Mouse (Mus musculus): ENCODE results near the gene BC052040.

BC052040 gene

DNA sequence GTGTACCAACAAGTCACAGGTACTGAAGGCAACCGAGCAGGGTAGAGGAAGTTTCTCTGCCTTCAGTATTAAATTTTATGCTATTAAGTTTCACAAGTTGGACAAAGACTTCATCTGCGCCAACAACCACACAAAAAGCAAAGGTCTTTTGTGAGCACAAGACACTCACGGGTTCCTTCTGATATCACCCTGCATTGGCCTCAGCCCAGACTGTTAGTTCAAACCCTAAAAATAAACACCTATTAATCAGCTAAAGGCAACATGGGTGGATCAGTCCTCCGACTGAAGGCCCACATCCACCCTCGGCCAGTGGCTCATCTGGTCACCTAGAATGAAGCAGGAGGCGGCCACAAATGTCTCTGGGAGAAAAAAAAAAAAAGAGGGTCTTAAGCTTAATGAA, 176.2 kb downstream of the BC052040 start:
- DNase-seq (ENCODE audit: extremely low read depth, insufficient read length, low spot score): no peak

DNA sequence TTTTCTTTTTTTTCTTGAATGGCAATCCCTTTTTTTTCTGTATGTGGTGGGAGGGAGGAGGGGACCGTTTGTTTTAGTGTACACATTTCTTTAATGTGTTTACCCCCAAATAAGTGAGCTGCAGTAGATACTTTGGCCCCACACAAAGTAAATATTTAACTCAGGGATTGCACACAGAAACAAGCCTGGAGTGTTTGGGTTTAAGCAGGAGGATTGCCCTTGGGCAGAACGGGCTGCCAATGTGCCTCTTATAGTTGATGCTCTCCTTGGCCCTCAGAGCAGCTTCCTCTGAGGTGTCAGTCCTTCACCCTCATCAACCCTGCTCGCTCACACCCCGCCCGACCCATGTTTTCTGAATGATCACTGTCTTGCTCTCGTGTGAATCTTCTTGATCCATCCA, 177.0 kb downstream of the BC052040 start:
- no peak for DNase-seq (ENCODE audit: extremely low read depth, insufficient read length, low spot score)

GRCm38 (mm10) chr2:115764595-115765305, 183.2 kb downstream of the BC052040 start:
- DNase-seq (ENCODE audit: extremely low read depth, insufficient read length, low spot score): no peak

DNA sequence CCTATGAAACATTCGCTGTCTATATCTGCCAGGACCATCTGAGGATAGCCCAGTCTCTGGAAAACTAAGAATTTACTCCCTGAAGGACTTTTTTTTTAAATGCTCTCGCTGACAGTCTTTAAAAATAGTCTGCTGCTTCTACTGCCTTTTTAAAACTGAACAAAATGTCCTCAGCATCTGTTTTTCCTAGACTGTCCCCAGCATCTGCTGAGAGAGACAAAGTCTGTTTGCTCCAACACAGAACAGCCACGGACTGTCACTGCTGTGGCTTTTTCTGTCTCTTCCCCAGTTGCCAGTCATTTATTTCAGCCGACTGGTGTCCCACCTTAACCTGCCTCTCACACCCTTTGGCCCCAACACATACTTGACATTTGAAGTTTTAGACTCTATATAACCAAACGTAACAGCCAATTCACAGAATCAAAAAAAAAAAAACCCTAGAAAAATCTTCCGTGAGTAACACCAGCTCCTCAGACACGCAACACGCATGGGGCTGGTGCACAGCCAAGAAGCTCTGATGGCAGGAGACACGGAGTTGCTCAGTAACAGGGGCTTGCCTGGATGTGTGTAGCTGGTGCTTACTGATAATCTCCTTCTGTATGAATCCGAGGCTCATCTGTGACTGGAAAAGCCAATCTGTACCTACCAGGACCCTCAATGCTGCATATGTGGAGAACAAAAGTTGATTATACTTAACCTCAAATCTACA, 188.2 kb downstream of the BC052040 start:
- DNase-seq (ENCODE audit: extremely low read depth, insufficient read length, low spot score): no peak

DNA sequence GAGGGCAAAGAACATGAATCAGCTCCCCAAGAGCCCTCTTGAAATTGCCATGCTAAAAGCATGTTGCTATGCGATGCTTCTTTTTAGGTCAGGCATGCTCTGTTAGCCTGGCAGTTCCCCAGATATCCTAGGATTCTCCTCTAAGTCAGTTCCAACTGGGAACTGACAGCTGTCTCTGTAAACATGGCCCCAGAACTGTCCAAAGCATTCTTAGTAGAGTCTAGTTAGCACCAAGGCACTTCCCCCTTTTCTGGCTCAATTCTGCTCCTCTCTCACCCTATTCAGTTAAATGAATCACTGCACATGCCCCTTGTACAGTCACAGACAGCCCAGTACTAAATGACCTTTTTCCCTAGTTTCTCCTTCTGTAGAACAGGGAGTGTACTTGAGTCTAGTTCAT, 191.2 kb downstream of the BC052040 start:
- no peak for DNase-seq (ENCODE audit: extremely low read depth, insufficient read length, low spot score)

DNA sequence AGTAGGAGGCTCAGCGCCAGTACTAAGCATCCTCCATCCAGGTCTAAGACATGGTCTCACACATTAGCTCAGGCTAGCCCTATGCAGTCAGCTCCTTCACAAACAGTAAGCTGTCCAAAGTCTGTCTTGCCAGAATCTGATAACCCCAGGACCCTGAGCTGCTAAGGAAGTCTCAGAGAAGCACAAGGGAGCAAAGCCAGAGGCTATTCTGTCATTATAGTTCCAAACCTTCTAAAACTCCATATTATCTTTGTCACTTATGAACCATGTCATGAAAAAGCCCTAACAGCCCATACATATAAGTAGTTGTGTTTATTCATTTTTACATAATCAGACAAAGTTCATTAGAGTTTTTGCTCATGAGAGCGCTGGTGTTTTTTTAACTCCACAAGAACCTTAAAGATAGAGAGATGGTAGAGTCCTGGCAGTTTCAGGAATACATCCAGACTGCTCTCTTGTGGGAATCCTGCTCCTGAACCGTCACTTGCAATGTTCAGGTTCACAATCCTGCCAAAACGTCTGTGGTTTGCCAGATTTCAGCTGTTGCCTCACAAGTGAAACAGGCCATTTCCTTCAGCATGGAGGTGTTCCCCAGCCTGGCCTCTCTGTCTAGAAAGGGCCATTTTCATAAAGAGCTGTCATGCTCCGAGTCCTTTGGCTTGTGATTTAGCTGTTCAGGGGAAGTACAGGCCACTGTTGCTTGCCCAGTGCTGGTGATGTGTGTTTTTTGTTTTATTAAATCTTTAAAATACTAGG, 192.8 kb downstream of the BC052040 start:
- peak; percentile 13 for DNase-seq (ENCODE audit: extremely low read depth, insufficient read length, low spot score)

GRCm38 (mm10) chr2:115775488-115776217, 194.1 kb downstream of the BC052040 start:
- DNase-seq (ENCODE audit: extremely low read depth, insufficient read length, low spot score): no peak

GRCm38 (mm10) chr2:115776924-115777860, 195.7 kb downstream of the BC052040 start:
- no peak for DNase-seq (ENCODE audit: extremely low read depth, insufficient read length, low spot score)

DNA sequence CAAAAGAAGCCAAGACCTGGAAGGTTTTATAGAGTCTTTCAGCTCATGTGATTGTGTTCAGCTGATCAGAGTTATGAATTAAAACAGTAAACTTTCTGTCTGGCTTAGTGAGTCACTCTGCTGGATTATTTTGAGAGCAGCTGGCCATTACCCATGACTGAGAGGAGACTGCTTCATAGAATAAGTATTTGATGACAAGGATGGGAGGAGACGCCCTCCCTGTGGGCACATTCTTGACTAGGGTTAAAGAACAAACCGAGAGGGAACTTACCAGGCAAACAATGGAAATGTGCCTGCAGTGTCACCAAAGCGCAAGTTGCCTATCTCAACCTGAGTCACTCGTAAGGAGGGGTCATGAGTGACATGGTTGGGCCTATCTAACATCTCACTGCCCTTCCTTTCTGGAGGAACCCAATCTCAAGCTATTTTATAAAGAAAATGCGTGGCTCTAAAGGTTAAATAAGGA, 199.1 kb downstream of the BC052040 start:
- DNase-seq (ENCODE audit: extremely low read depth, insufficient read length, low spot score): peak; percentile 67

DNA sequence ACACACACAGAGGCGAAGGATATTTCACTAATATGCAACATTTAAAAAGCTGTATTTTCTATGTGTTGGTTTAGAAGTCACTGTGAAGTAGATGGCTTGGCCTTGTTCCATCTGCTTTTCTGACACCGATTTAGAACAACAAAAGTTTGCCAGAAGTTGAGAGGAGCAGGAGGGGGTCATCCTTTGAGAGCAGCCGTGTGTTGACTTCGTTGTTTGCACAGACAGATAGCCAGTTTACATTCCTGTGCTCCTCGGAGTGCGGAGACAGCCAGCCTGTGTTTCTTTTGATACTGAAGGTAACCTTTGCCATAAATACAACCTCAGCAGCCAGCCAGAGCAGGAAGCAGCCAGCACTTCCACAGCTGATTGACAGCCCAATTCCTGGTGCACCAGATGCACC, 204.2 kb downstream of the BC052040 start:
- DNase-seq (ENCODE audit: extremely low read depth, insufficient read length, low spot score): no peak

DNA sequence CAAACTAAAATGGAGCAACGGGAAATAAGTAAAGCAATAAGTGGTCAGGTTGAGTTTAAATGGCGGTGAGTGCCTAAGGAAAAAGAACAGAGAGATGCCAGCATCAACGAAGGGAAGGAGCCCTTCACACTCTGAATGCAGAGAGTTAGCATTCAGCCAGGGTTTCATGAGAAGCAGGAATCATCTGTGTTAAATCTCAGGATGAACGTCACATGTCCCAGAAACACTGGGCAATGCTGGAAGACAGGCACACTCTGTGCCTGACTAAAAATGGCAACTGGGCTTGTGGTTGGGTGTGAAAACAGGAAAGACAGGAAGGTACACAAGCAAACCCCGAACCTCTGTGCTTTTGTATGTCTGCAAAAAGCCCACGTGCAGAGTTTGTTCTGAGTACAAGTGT, 217.3 kb downstream of the BC052040 start:
- no peak for DNase-seq (ENCODE audit: extremely low read depth, insufficient read length, low spot score)

GRCm38 (mm10) chr2:115808376-115808775, 226.9 kb downstream of the BC052040 start:
- DNase-seq (ENCODE audit: extremely low read depth, insufficient read length, low spot score): no peak

GRCm38 (mm10) chr2:115813316-115813715, 231.8 kb downstream of the BC052040 start:
- DNase-seq (ENCODE audit: extremely low read depth, insufficient read length, low spot score): no peak

DNA sequence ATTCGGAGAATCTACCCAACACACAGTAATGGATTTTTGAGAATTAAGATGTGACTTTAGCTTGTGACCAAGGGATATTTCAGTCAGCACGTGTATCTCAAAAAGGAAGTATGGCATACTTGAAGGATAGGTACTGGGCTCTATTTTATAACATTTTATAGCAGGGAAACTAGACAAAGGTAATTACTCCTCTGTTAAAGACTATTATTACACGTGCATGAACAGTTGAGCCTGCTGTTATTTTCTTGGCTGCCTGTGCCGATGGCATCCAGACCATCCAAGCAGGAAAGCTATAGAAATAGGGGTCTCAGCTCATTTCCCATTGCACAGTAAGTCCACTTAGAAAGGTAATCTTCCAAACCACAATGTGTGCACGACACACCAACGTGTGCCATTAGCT, 232.2 kb downstream of the BC052040 start:
- DNase-seq (ENCODE audit: extremely low read depth, insufficient read length, low spot score): no peak

DNA sequence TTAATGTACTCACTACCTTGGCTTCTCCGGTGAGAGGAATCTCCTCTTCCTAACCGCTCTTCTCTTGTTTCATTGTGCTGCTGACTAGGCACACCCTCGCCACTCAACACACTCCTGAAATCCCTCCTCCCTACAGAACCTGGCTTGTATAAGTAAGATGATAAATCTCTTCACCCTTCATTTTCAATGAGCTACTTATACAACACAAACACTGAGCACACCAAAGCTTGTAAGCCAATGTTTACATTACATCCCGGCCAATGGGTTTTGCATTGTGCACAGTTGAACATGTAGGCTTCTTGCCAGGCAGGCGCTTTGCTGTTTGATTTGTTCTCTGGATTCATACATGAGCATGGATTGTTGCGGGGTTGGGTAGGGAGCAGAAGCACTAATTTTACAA, 236.4 kb downstream of the BC052040 start:
- no peak for DNase-seq (ENCODE audit: extremely low read depth, insufficient read length, low spot score)

DNA sequence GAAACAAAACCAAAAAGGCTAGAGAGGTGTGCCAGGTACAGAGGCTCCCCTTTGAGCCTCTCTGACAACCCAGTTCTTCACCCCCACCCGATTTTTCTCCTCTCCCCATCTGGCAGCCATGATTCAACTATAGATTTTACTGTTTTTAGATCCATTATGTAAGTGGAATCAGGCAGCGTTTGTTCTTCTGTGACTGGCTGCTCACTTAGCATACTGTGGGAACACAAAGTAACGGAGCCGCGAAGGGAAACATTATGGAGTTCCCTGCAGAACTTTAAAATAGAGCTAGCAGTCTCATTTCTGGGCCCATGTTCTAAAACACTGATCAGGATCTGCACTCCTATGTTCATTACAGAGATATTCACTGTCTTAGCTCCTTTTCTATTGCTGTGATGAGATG, 240.8 kb downstream of the BC052040 start:
- no peak for DNase-seq (ENCODE audit: extremely low read depth, insufficient read length, low spot score)
